Mouse (Mus musculus) small intestine, adult 2 months (tissue): ENCODE results near the gene Abcc4. TPM values are rescaled to one million over a fixed set of nuclear protein-coding genes. Genes with fewer than 3 reads are reported as not detected.
A peak's percentile ranks its signal among the peaks of the same experiment; 100 is the strongest.

ENCODE experiments used
- H3K27ac ChIP-seq: fragments of 200-500 bp; 2 replicates; pipeline ENCODE4 v1.5.1; 2012; ENCODE audit warnings: low read depth, low read length, control low read depth, inconsistent platforms; ENCODE audit not compliant: insufficient read depth
- H3K27me3 ChIP-seq: fragments of 200-500 bp; 2 replicates; pipeline ENCODE4 v1.6.1; 2012; ENCODE audit warnings: mild to moderate bottlenecking, moderate library complexity, low read length, inconsistent platforms; ENCODE audit not compliant: control insufficient read depth, insufficient read depth
- H3K36me3 ChIP-seq: fragments of 200-500 bp; 2 replicates; pipeline ENCODE4 v1.6.1; 2012; ENCODE audit warnings: mild to moderate bottlenecking, low read length, control low read depth, inconsistent platforms; ENCODE audit not compliant: control insufficient read depth, insufficient read depth
- H3K4me1 ChIP-seq: fragments of 200-500 bp; 2 replicates; pipeline ENCODE4 v1.6.1; 2012; ENCODE audit warnings: low read length, inconsistent platforms, mixed read lengths; ENCODE audit not compliant: control insufficient read depth, insufficient read depth, insufficient read length
- H3K4me3 ChIP-seq: fragments of 200-500 bp; 2 replicates; pipeline ENCODE4 v1.5.1; 2012; ENCODE audit warnings: low read depth, mild to moderate bottlenecking, control low read depth, inconsistent platforms, low read length, moderate library complexity
- CTCF ChIP-seq: fragments of 200-500 bp; IDR thresholded peaks from 2 replicates; pipeline ENCODE4 v1.5.1; 2012; ENCODE audit warnings: low read depth, mild to moderate bottlenecking, control low read depth, inconsistent platforms, low read length, moderate library complexity, mixed read lengths; ENCODE audit not compliant: insufficient replicate concordance, insufficient read length; ENCODE audit errors: extremely low read depth
- POLR2A ChIP-seq: fragments of 200-500 bp; IDR thresholded peaks from 2 replicates; pipeline ENCODE4 v1.6.1; 2012; ENCODE audit warnings: low read depth, mild to moderate bottlenecking, control low read depth, inconsistent platforms, low read length, moderate library complexity
- WGBS: fragments of 180-500 bp; shearing (Covaris S2); methylation state at CpG from one replicate; pipeline ENCODE4 v1.1.7; 2018; 5-methylcytosine and 5-hydroxymethylcytosine counted together
- polyA plus RNA-seq: library from polyadenylated mRNA; depleted of rRNA; stranded (reverse); fragments of >200 nt; gene quantifications from 2 replicates; pipeline ENCODE4 v1.2.3, GENCODE M21; 2012

Abcc4 gene
- polyA plus RNA-seq, 1 experiment = 1.3 TPM

GRCm38 (mm10) chr14:118664661-118665060 is 41.4 kb downstream of the Abcc4 start:
- H3K27me3 ChIP-seq = no peaks in the 10 kb centered on the region; the same call in 1 of the 2 replicates
- TF ChIP-seq POLR2A (no peak), CTCF (no peak)
- H3K4me1 ChIP-seq = peaks cover 13% of the 10 kb centered on the region
- 79% methylated on average over 7 of the region's 7 CpGs for WGBS
- H3K4me3 ChIP-seq = no peak overlapping the region
- no peak overlapping the region for H3K27ac ChIP-seq
- no peaks in the 10 kb centered on the region for H3K36me3 ChIP-seq

- H3K4me1 ChIP-seq = peaks cover 21% of the 10 kb centered on the region
- H3K27me3 ChIP-seq = no peaks in the 10 kb centered on the region
- H3K4me3 ChIP-seq = no peak overlapping the region
- H3K36me3 ChIP-seq = no peaks in the 10 kb centered on the region
- no peak overlapping the region for H3K27ac ChIP-seq
- WGBS = 55% methylated on average over 18 of the region's 18 CpGs
- TF ChIP-seq POLR2A (no peak), CTCF (no peak)
Measured at GRCm38 (mm10) chr14:118662625-118663276, 43.3 kb downstream of the Abcc4 start.

GRCm38 (mm10) chr14:118662124-118662523 is 43.9 kb downstream of the Abcc4 start:
- H3K27ac ChIP-seq = no peak overlapping the region
- peaks cover 21% of the 10 kb centered on the region for H3K4me1 ChIP-seq
- TF ChIP-seq CTCF = no peak
- no peak overlapping the region for H3K4me3 ChIP-seq
- WGBS = 84% methylated on average over 10 of the region's 10 CpGs
- H3K36me3 ChIP-seq = no peaks in the 10 kb centered on the region
- no peaks in the 10 kb centered on the region for H3K27me3 ChIP-seq

- H3K27me3 ChIP-seq = no peaks in the 10 kb centered on the region
- no peak overlapping the region for H3K4me3 ChIP-seq
- H3K36me3 ChIP-seq = no peaks in the 10 kb centered on the region
- TF ChIP-seq CTCF = no peak
- H3K4me1 ChIP-seq = peaks cover 29% of the 10 kb centered on the region
- no peak overlapping the region for H3K27ac ChIP-seq
Measured at GRCm38 (mm10) chr14:118659230-118659629, 46.8 kb downstream of the Abcc4 start.

- no peak overlapping the region for H3K4me3 ChIP-seq
- 76% methylated on average over 8 of the region's 8 CpGs for WGBS
- H3K36me3 ChIP-seq = no peaks in the 10 kb centered on the region
- H3K27ac ChIP-seq = peak overlapping the region; percentile 46; the same call in 1 of the 2 replicates
- no peaks in the 10 kb centered on the region for H3K27me3 ChIP-seq
- peaks cover 29% of the 10 kb centered on the region for H3K4me1 ChIP-seq
- no peak for TF ChIP-seq CTCF
- TF ChIP-seq POLR2A = no peak
Measured at GRCm38 (mm10) chr14:118658328-118658692, 47.7 kb downstream of the Abcc4 start.

- H3K36me3 ChIP-seq = no peaks in the 10 kb centered on the region
- no peak overlapping the region for H3K4me3 ChIP-seq
- 81% methylated on average over 20 of the region's 20 CpGs for WGBS
- TF ChIP-seq CTCF (no peak), POLR2A (0 out of 2 replicates have a peak, but pooled peaks have one; percentile 19)
- H3K27ac ChIP-seq = peak overlapping the region; percentile 46
- H3K27me3 ChIP-seq = no peaks in the 10 kb centered on the region
- H3K4me1 ChIP-seq = peaks cover 27% of the 10 kb centered on the region
Measured at GRCm38 (mm10) chr14:118657673-118658327, 48.2 kb downstream of the Abcc4 start.

GRCm38 (mm10) chr14:118657206-118657605 is 48.8 kb downstream of the Abcc4 start:
- TF ChIP-seq POLR2A (no peak), CTCF (no peak)
- H3K27ac ChIP-seq = no peak overlapping the region
- WGBS = 29% methylated on average over 4 of the region's 4 CpGs

More at GRCm38 (mm10) chr14:118657206-118657605, 48.8 kb downstream of the Abcc4 start:
- no peaks in the 10 kb centered on the region for H3K36me3 ChIP-seq
- no peaks in the 10 kb centered on the region for H3K27me3 ChIP-seq
- H3K4me1 ChIP-seq = peaks cover 22% of the 10 kb centered on the region
- H3K4me3 ChIP-seq = no peak overlapping the region
